Mouse (Mus musculus) C2C12 (cell line): ENCODE measurements around the gene Cc2d1b. TPM values are rescaled to one million over a fixed set of nuclear protein-coding genes. Genes with fewer than 3 reads are reported as not detected.

Source experiments
- H3K27me3 ChIP-seq: one replicate; pipeline ENCODE4 v1.6.1; 2011; ENCODE audit not compliant: control insufficient read depth, insufficient read depth, insufficient read length
- H3K36me3 ChIP-seq: one replicate; pipeline ENCODE4 v1.6.1; 2011; ENCODE audit not compliant: control insufficient read depth, insufficient read depth
- H3K4me3 ChIP-seq: one replicate; pipeline ENCODE4 v1.5.1; 2011; ENCODE audit warnings: mild to moderate bottlenecking, control low read depth; ENCODE audit not compliant: poor library complexity, insufficient read depth, severe bottlenecking
- H3K79me2 ChIP-seq: one replicate; pipeline ENCODE4 v1.6.1; 2011; ENCODE audit not compliant: control insufficient read depth, insufficient read depth
- H3K79me3 ChIP-seq: one replicate; pipeline ENCODE4 v1.6.1; 2011; ENCODE audit warnings: low read depth, control low read depth
- H3ac ChIP-seq: one replicate; pipeline ENCODE3; 2011; ENCODE audit warnings: low read depth; ENCODE audit not compliant: control insufficient read depth, insufficient read length
- CEBPB ChIP-seq: IDR thresholded peaks from one replicate; pipeline ENCODE4 v1.6.1; 2011; ENCODE audit warnings: low read depth, mild to moderate bottlenecking, control low read depth, moderate library complexity
- CTCF ChIP-seq: IDR thresholded peaks from one replicate; pipeline ENCODE4 v1.5.1; 2011; ENCODE audit not compliant: control insufficient read depth, insufficient read depth, insufficient read length
- FOSL1 ChIP-seq: IDR thresholded peaks from one replicate; pipeline ENCODE4 v1.8.0; 2011; ENCODE audit warnings: mild to moderate bottlenecking, low read length; ENCODE audit not compliant: poor library complexity, insufficient read depth, severe bottlenecking
- MAX ChIP-seq: IDR thresholded peaks from one replicate; pipeline ENCODE4 v1.6.1; 2011; ENCODE audit warnings: mild to moderate bottlenecking, control low read depth
- MYOD1 ChIP-seq: IDR thresholded peaks from one replicate; pipeline ENCODE4 v1.6.1; 2011; ENCODE audit warnings: low read depth; ENCODE audit not compliant: control insufficient read depth, insufficient read length
- MYOG ChIP-seq: IDR thresholded peaks from one replicate; pipeline ENCODE4 v1.6.1; 2011; ENCODE audit not compliant: control insufficient read depth, insufficient read length; ENCODE audit errors: extremely low read depth
- USF1 ChIP-seq: IDR thresholded peaks from one replicate; pipeline ENCODE4 v1.6.1; 2011; ENCODE audit warnings: low read depth, mild to moderate bottlenecking, control low read depth, moderate library complexity
- polyA plus RNA-seq: library from polyadenylated mRNA; unstranded; fragments of >200 nt; fragmentation: generic; extraction: Trizol; gene quantifications from one replicate; pipeline ENCODE4 v1.2.1, GENCODE M21; 2012; ENCODE audit warnings: missing spikeins

Gene Cc2d1b
- polyA plus RNA-seq, 1 experiment: 33.6 TPM

- Histone ChIP-seq H3K79me3 (no peaks in the 10 kb centered on the region), H3ac (no peak overlapping the region), H3K4me3 (no peak overlapping the region), H3K27me3 (no peaks in the 10 kb centered on the region), H3K36me3 (peaks cover 11% of the 10 kb centered on the region), H3K79me2 (no peaks in the 10 kb centered on the region)
- no peak for TF ChIP-seq MYOG
- no peak for TF ChIP-seq FOSL1
- no peak for TF ChIP-seq CEBPB
- no peak for TF ChIP-seq MYOD1
- no peak for TF ChIP-seq CTCF
- no peak for TF ChIP-seq MAX
- TF ChIP-seq USF1: no peak
These were observed 44.7 kb downstream of the Cc2d1b start for GRCm38 (mm10) chr4:108664407-108664806.

Other genes starting within 250 kb of the Cc2d1b start
- gene Shisal2a, start 236.6 kb upstream of the Cc2d1b start, polyA plus RNA-seq: not detected
- gene Gpx7, start 213.0 kb upstream of the Cc2d1b start, polyA plus RNA-seq: not detected
- 5.2 TPM for gene Tut4, start 160.5 kb upstream of the Cc2d1b start, polyA plus RNA-seq
- 35.9 TPM for gene Prpf38a, start 40.6 kb upstream of the Cc2d1b start, polyA plus RNA-seq
- gene Orc1, start 40.5 kb upstream of the Cc2d1b start, polyA plus RNA-seq: 6.2 TPM
- gene 3110021N24Rik, start 99.7 kb downstream of the Cc2d1b start, polyA plus RNA-seq: not detected
- 5.5 TPM for gene Zfyve9, start 160.9 kb downstream of the Cc2d1b start, polyA plus RNA-seq
- gene Btf3l4, start 213.7 kb downstream of the Cc2d1b start, polyA plus RNA-seq: 29.1 TPM
- 51.1 TPM for gene Txndc12, start 214.7 kb downstream of the Cc2d1b start, polyA plus RNA-seq
- gene Kti12, start 227.8 kb downstream of the Cc2d1b start, polyA plus RNA-seq: 62.8 TPM
- 0.22 TPM for gene A730015C16Rik, start 228.7 kb downstream of the Cc2d1b start, polyA plus RNA-seq